Mouse (Mus musculus) T-cell, adult 66 days (primary cell): Measurements from ENCODE around the gene Ubr1. TPM values are rescaled to one million over a fixed set of nuclear protein-coding genes. Genes with fewer than 3 reads are reported as not detected.

ENCODE experiments used
- total RNA-seq, 2 experiments: library from RNA; stranded (reverse); gene quantifications; 3 replicates in 1 of 2; 4 replicates in 1 of 2; pipeline ENCODE4 v1.2.4; 2023

Gene Ubr1
- total RNA-seq = 10 to 100 TPM; 71.3 to 77.8 TPM

DNA sequence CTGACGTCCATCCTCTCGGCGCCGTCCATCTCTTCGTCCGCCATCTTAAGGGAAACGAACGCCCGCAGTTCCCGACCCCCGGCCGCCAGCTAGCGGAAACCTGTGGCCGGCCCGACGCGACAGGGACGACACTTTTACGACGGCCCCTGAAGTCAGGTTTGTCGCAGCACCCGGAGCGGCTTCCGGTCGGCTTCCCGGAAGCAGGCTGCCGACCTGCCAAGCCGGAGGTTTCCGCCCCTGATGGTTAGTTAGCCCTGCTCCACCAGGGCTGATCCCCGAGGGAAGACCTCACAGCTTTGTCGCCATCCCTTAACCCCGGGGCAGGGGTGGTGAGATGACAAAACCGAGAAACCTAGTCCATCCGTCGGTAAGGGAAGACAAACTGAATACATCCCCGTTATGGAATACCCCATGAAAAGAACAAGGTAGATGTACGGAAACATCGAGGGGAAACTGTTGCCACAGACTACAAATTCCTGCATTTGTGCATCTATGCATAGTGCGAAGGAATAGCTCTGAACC is at the start of gene Ubr1:
Gene Ubr1, minus strand, starts transcription at position 157 of the 522 bp plus-strand sequence.

DNA sequence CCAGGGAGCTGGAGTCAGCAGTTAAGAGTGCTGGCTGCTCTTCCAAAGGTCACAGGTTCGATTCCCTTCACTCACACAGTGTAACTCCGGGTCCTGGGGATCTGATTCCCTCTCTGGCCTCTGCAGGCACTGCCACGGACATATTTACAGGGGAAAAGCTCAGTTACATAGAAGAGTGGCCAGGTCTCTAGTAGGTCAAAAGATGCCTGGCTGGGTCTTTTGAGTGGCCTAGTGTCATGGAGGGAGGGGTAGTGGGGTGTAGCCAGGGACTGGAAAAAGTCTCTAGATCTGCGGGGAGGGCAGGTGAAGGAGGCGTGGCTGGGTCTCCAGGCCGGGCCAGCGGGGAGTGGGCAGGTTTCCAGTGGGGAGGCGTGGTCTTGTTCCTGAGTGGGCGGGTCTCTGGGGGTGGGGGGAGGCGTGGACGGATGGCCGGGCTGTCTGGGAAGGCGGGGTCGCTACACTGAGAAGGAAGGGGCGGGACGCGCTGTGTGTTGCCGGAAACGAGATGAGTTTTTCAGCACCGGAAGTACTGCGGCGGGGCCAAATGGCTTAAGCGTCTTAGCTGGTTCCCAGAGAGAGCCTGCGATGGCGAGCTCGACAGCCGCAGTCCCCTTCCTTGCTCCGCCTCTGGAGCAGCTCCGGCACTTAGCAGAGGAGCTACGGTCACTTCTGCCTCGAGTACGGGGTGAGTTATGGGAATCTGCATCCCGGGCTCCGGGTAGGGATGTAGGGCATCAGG is 37.6 kb upstream of the Ubr1 start, which contains the start of gene Ccndbp1:
Gene Ccndbp1, plus strand, starts transcription at position 479 of the 739 bp plus-strand sequence.

DNA sequence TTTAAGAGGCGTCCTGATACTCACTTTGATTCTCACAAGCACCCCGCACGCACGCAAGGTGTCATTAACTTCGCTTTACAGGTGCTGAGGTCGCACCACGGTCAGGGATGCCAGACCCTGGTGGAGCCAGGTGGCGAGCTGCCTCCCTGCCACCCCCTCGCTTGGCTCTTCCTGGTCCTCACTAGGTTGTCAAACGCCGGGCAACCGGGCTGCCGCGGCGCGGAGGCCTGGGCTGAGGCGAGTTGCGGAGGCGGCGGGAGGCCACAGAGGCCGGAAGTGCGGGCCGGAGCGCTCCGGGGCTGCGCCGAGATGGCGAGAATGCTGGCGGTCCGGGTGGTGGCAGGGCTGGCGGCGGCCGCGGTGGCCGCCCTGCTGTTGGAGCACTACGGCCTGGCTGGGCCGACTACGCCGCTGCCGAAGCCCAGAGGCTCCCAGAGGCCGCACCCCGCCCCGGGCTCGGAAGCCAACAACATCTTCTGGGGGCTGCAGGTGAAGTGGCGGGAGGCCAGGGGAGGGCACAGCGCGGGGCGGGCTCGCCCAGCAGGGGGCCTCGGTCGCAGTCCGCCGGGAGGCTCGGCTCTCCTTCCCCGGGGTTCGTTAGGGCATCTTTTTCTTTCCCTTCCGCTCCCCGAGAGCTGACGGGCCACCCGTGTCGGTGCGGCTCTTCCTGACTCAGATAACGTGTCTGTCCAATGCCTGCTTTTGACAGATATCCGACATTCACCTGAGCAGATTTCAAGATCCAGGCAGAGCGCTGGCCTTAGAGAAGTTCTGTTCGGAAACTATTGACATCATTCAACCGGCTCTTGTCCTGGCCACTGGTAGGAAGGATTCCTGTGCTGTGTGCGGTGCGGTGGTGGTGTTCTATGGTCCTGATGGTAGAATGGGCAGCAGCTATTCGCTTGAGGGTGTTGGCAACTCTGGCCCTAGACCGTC is 6.7 kb upstream of the Ubr1 start, which contains the start of gene Tmem62:
Gene Tmem62, plus strand, starts transcription at position 28 of the 936 bp plus-strand sequence.

DNA sequence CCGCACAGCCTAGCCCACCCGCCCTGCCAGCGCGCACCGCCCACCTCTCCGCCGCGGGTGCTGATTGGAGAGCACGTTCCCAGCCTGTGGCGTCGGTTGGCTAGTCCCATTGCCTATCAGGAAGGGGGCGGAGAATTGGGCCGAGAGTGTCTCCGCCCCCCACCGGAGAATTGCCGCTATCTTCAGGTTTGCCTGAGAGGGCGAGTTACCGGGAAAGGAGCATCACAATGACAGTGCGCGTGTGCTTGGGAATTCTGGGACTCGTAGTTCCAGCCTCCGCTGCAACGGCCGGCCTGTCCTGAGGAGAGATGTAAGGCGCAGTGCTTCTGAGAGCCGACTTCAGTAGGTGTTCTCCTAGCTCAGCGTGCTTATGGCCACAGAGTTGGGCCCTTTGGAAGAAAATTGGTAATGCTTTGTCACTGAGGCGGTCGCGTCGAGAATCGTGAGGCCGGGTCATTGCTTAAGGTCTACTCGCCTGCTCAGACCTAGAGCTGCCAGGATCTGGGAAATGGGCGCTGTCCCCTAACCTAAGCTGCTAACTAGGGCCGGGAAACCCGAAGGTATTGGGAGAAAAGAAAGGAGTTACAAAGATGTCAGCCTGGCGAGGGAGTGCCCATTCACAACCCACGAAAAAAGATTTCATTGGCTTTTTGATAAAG is 120.0 kb downstream of the Ubr1 start, which contains the start of gene Ttbk2:
Gene Ttbk2, minus strand, starts transcription at position 181 of the 659 bp plus-strand sequence.

DNA sequence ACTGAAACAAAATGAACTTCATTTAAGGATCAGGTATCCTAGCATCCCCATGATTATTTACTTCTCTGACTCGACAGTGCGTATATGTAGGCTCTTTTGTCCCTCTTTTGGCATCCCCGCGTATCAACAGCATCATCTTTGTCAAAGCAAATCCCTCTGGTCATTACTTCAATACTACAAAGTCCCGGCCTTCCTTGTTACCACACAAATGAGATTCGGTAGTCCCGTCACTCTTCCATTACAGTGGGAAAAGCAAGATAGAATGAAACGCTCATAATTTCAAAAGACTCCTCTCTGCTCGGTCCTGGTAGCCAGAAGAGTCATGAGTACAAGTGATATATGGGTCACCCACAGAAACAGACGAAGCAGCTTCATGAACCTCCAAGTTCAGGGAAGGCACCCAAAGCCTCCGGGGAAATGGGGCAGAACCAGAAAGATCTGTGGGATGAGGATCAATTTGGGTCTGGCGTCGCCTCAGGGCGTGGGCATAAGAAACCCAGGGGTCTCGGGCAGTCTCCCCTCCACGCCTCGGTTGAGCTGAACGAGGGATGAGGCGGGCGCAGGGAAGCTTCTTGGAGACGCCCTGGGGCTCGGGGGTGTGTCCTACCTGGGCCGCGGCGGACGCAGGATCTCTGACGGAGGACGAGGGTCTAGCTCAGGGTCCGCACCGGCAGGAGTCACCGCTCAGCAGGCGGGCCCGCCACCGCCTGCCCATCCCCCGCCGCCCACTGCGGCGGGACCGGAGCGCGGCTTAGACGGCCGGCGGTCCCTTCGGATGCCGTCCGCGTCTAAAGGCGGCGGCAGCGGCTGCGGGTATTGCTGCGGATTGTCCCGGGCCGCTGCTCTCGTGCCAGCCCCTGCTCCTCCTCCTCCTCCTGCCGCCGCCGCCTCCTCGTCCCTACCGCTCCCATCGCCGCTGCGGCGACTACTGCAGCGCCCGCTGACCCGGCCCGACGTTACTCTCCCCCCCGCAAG is 120.8 kb downstream of the Ubr1 start, which contains the start of gene Cdan1:
Gene Cdan1, minus strand, starts transcription at position 680 of the 975 bp plus-strand sequence.

Other genes with a start within 250 kb of the Ubr1 start
- 10 to 100 TPM; 42.7 to 50.6 TPM for gene Cdan1, start 120.6 kb downstream of the Ubr1 start, total RNA-seq
- gene Ttbk2, start 120.1 kb downstream of the Ubr1 start, total RNA-seq = 10 to 100 TPM in 1 of 2 experiments, 1 to 10 TPM in 1; 9.7 to 11.6 TPM
- 10 to 100 TPM; 24.7 to 35.5 TPM for gene Tmem62, start 6.3 kb upstream of the Ubr1 start, total RNA-seq
- gene Ccndbp1, start 37.7 kb upstream of the Ubr1 start, total RNA-seq = 10 to 100 TPM; 92.5 to 98.8 TPM
- gene Epb42, start 66.4 kb upstream of the Ubr1 start, total RNA-seq = not detected
- gene Tgm5, start 115.1 kb upstream of the Ubr1 start, total RNA-seq = not detected
- not detected for gene Tgm7, start 139.1 kb upstream of the Ubr1 start, total RNA-seq
- 10 to 100 TPM; 20.4 to 27.6 TPM for gene Adal, start 169.7 kb upstream of the Ubr1 start, total RNA-seq
- gene Lcmt2, start 169.9 kb upstream of the Ubr1 start, total RNA-seq = 10 to 100 TPM; 12.3 to 12.6 TPM
- 10 to 100 TPM; 76.9 to 79.4 TPM for gene Tubgcp4, start 199.9 kb upstream of the Ubr1 start, total RNA-seq
- gene Zscan29, start 200.4 kb upstream of the Ubr1 start, total RNA-seq = 10 to 100 TPM; 33.2 to 34.3 TPM